Comparison of ENCODE assay signal across 8 mouse cellular contexts in genomic region chr2:167688126-167688497, GRCm38 (mm10). TPM values are rescaled to one million over a fixed set of nuclear protein-coding genes. Genes with fewer than 3 reads are reported as not detected.
A peak's percentile ranks its signal among the peaks of the same experiment; 100 is the strongest.
DNase-seq lines count a peak whose midpoint lies in the region; ATAC-seq and TF ChIP-seq lines count a peak whose summit lies in the region.

No protein-coding gene starts in this region.

- TF ChIP-seq RAD21 in CH12.LX (IDR thresholded peaks at IDR 0.05; ENCODE audit: low read depth, low read length): no peak

- H3K4me1 ChIP-seq in heart, embryonic 14.5 days (ENCODE audit: control insufficient read depth in 2 of 2, insufficient read depth in 2 of 2, low read length in 2 of 2): peaks cover 6 to 9% of the 10 kb centered on the region in 2 experiments; a peak in 3 of 4 replicates
- H3K4me1 ChIP-seq in CH12.LX (ENCODE audit: control insufficient read depth in 1 of 2, insufficient read depth in 2 of 2): peaks cover 0 to 19% of the 10 kb centered on the region in 2 experiments; a peak in 3 of 4 replicates
- H3K4me1 ChIP-seq in cortical plate, adult 2 months (ENCODE audit: control insufficient read depth, insufficient read depth, low read length): peaks cover 6% of the 10 kb centered on the region
- H3K4me1 ChIP-seq in intestine, embryonic 16.5 days (ENCODE audit: control insufficient read depth, insufficient read depth, low read length): peaks cover 28% of the 10 kb centered on the region

- H3K9ac ChIP-seq in heart, embryonic 14.5 days (ENCODE audit: low read length): peak overlapping the region; percentile 84; the same call in 1 of the 2 replicates
- H3K9ac ChIP-seq in CH12.LX (ENCODE audit: insufficient read depth, low read depth): 0 out of 2 replicates have a peak overlapping the region, but pooled peaks have one; percentile 72
- peak overlapping the region; percentile 92 for H3K9ac ChIP-seq in intestine, embryonic 16.5 days (ENCODE audit: low read depth, low read length)

- TF ChIP-seq POLR2A in CH12.LX (IDR thresholded peaks at IDR 0.05; ENCODE audit: low read depth, low read length): no peak
- TF ChIP-seq POLR2A in cortical plate, adult 2 months (IDR thresholded peaks at IDR 0.05; ENCODE audit: extremely low read depth, insufficient read depth, low read length): no peak

- 0 out of 2 replicates have a peak, but pooled peaks have one; percentile 18 for ATAC-seq in heart, embryonic 14.5 days (ENCODE audit: insufficient number of reproducible peaks, insufficient read depth, low FRiP score, low read depth)
- peak; percentile 57 for ATAC-seq in intestine, embryonic 16.5 days
- ATAC-seq in monocyte, adult 5-6 weeks (replicated peaks; ENCODE audit: insufficient number of reproducible peaks, low FRiP score, low TSS enrichment, poor library complexity, severe bottlenecking): peak; percentile 9; the same call in 1 of the 2 replicates

- dilution Hi-C loops in CH12.LX (cut with MboI; ENCODE audit: extremely low pct_ligation_motif_present, extremely low pct_unique_long_range_greater_than_20kb, low sequenced_read_pairs): loop anchor here (25.0 kb wide), 1 partner anchor 199 kb away; no protein-coding TSS in a partner anchor

- TF ChIP-seq CTCF in CH12.LX (conservative IDR thresholded peaks at IDR 0.05 in 1 of 2, IDR thresholded peaks at IDR 0.05 in 1 of 2; ENCODE audit: low read depth in 2 of 2, low read length in 2 of 2): no peak
- no peak for TF ChIP-seq CTCF in cortical plate, adult 2 months (IDR thresholded peaks at IDR 0.05; ENCODE audit: extremely low read depth, insufficient read depth, low read length)

- no peaks in the 10 kb centered on the region; the same call in 1 of the 2 replicates for H3K79me2 ChIP-seq in CH12.LX (replicated peaks; ENCODE audit: control insufficient read depth, extremely low read depth, insufficient read depth, poor library complexity, severe bottlenecking)

- peak overlapping the region; percentile 98 for H3K4me2 ChIP-seq in heart, embryonic 14.5 days (ENCODE audit: low read length)
- H3K4me2 ChIP-seq in CH12.LX (ENCODE audit: insufficient read depth, low read depth, poor library complexity, severe bottlenecking): peak overlapping the region; percentile 47; the same call in 1 of the 2 replicates
- H3K4me2 ChIP-seq in intestine, embryonic 16.5 days (ENCODE audit: low read depth, low read length): peak overlapping the region; percentile 87

- 31% methylated on average over 11 of the region's 12 CpGs for WGBS in heart, embryonic 14.5 days
- WGBS in intestine, embryonic 16.5 days: 20% methylated on average over 12 of the region's 12 CpGs

- no peak for TF ChIP-seq EP300 in CH12.LX (IDR thresholded peaks at IDR 0.05; ENCODE audit: low read length)

- H3K36me3 ChIP-seq in heart, embryonic 14.5 days (ENCODE audit: control insufficient read depth, insufficient read depth, low read length): no peaks in the 10 kb centered on the region
- no peaks in the 10 kb centered on the region for H3K36me3 ChIP-seq in CH12.LX (replicated peaks in 1 of 2; ENCODE audit: control insufficient read depth in 1 of 2, insufficient read depth in 1 of 2, low read length in 1 of 2)
- H3K36me3 ChIP-seq in intestine, embryonic 16.5 days (ENCODE audit: control insufficient read depth, insufficient read depth, low read length): peaks cover 4% of the 10 kb centered on the region; the same call in 1 of the 2 replicates

- in situ Hi-C loops in CH12.LX (cut with MboI; ENCODE audit: low pct_ligation_motif_present, low pct_unique_long_range_greater_than_20kb, low sequenced_read_pairs): loop anchor here (5.0 kb wide), 1 partner anchor 209 kb away; no protein-coding TSS in a partner anchor

- no peak overlapping the region for H3K27ac ChIP-seq in heart, embryonic 14.5 days (replicated peaks in 1 of 2; ENCODE audit: control insufficient read depth in 1 of 2, insufficient read depth in 1 of 2, low read depth in 2 of 2, low read length in 2 of 2)
- H3K27ac ChIP-seq in CH12.LX (ENCODE audit: insufficient read depth, low read depth): no peak overlapping the region
- no peak overlapping the region for H3K27ac ChIP-seq in cortical plate, adult 2 months (ENCODE audit: insufficient read depth, low read length)
- H3K27ac ChIP-seq in intestine, embryonic 16.5 days (ENCODE audit: low read length): peak overlapping the region; percentile 95

- H3K27me3 ChIP-seq in heart, embryonic 14.5 days (ENCODE audit: control insufficient read depth, insufficient read depth, low read length): 0 out of 2 replicates have a peak, but pooled peaks cover 9% of the 10 kb centered on the region
- peaks cover 82% of the 10 kb centered on the region for H3K27me3 ChIP-seq in CH12.LX (replicated peaks)
- H3K27me3 ChIP-seq in intestine, embryonic 16.5 days (replicated peaks; ENCODE audit: control insufficient read depth, insufficient read depth, low read length): no peaks in the 10 kb centered on the region

- no peaks in the 10 kb centered on the region for H3K9me3 ChIP-seq in heart, embryonic 14.5 days (ENCODE audit: control insufficient read depth, low read length)
- H3K9me3 ChIP-seq in CH12.LX (replicated peaks; ENCODE audit: low read length): peaks cover 8% of the 10 kb centered on the region
- no peaks in the 10 kb centered on the region for H3K9me3 ChIP-seq in intestine, embryonic 16.5 days (ENCODE audit: control insufficient read depth, low read length)

- no peak for DNase-seq in heart, adult 18-20 months
- no peak for DNase-seq in CH12.LX (ENCODE audit: extremely low read depth)
- DNase-seq in spleen, adult 18-20 months: no peak
- no peak for DNase-seq in gastrocnemius, postnatal 10 days

- H3K4me3 ChIP-seq in heart, embryonic 14.5 days (ENCODE audit: control insufficient read depth in 1 of 2, insufficient read depth in 1 of 2, low read depth in 1 of 2, low read length in 2 of 2): peak overlapping the region; percentile 63 to 74
- H3K4me3 ChIP-seq in CH12.LX (replicated peaks in 1 of 3; ENCODE audit: low read depth in 2 of 3, low read length in 2 of 3, poor library complexity in 1 of 3): peak overlapping the region in 1 of 3 experiments; percentile 88
- peak overlapping the region; percentile 92 for H3K4me3 ChIP-seq in cortical plate, adult 2 months (ENCODE audit: insufficient read depth, low read length)
- H3K4me3 ChIP-seq in intestine, embryonic 16.5 days (ENCODE audit: low read length): peak overlapping the region; percentile 85

TF ChIP-seq in CH12.LX, 34 proteins besides CTCF, POLR2A, EP300 and RAD21:
- TF ChIP-seq SIN3A (IDR thresholded peaks at IDR 0.05; ENCODE audit: low read length) (no peak), MAFK (IDR thresholded peaks at IDR 0.05; ENCODE audit: insufficient replicate concordance, low read length) (no peak), USF2 (conservative IDR thresholded peaks at IDR 0.05; ENCODE audit: low read depth, low read length) (no peak), CHD1 (IDR thresholded peaks at IDR 0.05; ENCODE audit: low read depth, low read length) (no peak), BHLHE40 (IDR thresholded peaks at IDR 0.05; ENCODE audit: low read depth, low read length) (no peak), CHD2 (IDR thresholded peaks at IDR 0.05; ENCODE audit: low read length) (no peak), ZC3H11A (IDR thresholded peaks at IDR 0.05; ENCODE audit: low read depth, low read length) (no peak), ELF1 (IDR thresholded peaks at IDR 0.05; ENCODE audit: low read depth, low read length) (no peak)

RNA-seq across cellular contexts. Expression of gene Cebpb, which starts 0.6 kb away (rescaled TPM):
- 14.2 and 17.0 TPM in 2 replicates for polyA plus RNA-seq in heart, embryonic 14.5 days (2014; fragmentation: Nextera tagmentation; extraction: Ambion mirVana)
- 100 to 1,000 TPM; 127 to 160 TPM for total RNA-seq in heart, adult 18-20 months (2021)
- total RNA-seq in CH12.LX (2012; rRNA removed): 2.3 and 6.2 TPM in 2 replicates
- 0.19 TPM in 1 of 2 replicates, not detected in the other for total RNA-seq in CH12.LX (2014; rRNA removed)
- 0.24 TPM in 1 of 2 replicates, not detected in the other for polyA plus RNA-seq in CH12.LX (2012; ENCODE audit: insufficient read length, low read depth)
- polyA plus RNA-seq in cortical plate, adult 2 months (2012; rRNA removed): 16.7 and 19.4 TPM in 2 replicates
- polyA plus RNA-seq in intestine, embryonic 16.5 days (2015; fragmentation: Nextera tagmentation; extraction: Ambion mirVana): 0.65 and 0.93 TPM in 2 replicates
- total RNA-seq in monocyte, adult 5-6 weeks (2017): 255 to 567 TPM (median 357 TPM) in 3 replicates
- total RNA-seq in gastrocnemius, postnatal 10 days (2021): 10 to 100 TPM; 28.0 to 64.3 TPM

RNA-seq across cellular contexts. Expression of gene Tmem189, which starts 1.5 kb away (rescaled TPM):
- polyA plus RNA-seq in heart, embryonic 14.5 days (2014; fragmentation: Nextera tagmentation; extraction: Ambion mirVana): 40.6 and 40.9 TPM in 2 replicates
- 10 to 100 TPM; 22.0 to 23.0 TPM for total RNA-seq in heart, adult 18-20 months (2021)
- total RNA-seq in CH12.LX (2012; rRNA removed): 30.9 and 31.0 TPM in 2 replicates
- total RNA-seq in CH12.LX (2014; rRNA removed): 25.1 and 27.9 TPM in 2 replicates
- 29.4 and 29.5 TPM in 2 replicates for polyA plus RNA-seq in CH12.LX (2012; ENCODE audit: insufficient read length, low read depth)
- polyA plus RNA-seq in cortical plate, adult 2 months (2012; rRNA removed): 88.8 and 89.0 TPM in 2 replicates
- polyA plus RNA-seq in intestine, embryonic 16.5 days (2015; fragmentation: Nextera tagmentation; extraction: Ambion mirVana): 28.6 and 33.7 TPM in 2 replicates
- total RNA-seq in monocyte, adult 5-6 weeks (2017): 55.2 to 64.6 TPM (median 57.9 TPM) in 3 replicates
- 10 to 100 TPM; 20.4 to 22.6 TPM for total RNA-seq in gastrocnemius, postnatal 10 days (2021)

RNA-seq across cellular contexts. Expression of gene Gm20431, which starts 26.8 kb away (rescaled TPM):
- polyA plus RNA-seq in heart, embryonic 14.5 days (2014; fragmentation: Nextera tagmentation; extraction: Ambion mirVana): 0.19 and 5.2 TPM in 2 replicates
- total RNA-seq in heart, adult 18-20 months (2021): 10 to 100 TPM in 1 of 2 experiments, 1 to 10 TPM in 1; 9.3 to 17.0 TPM
- total RNA-seq in CH12.LX (2012; rRNA removed): 10.3 and 15.0 TPM in 2 replicates
- total RNA-seq in CH12.LX (2014; rRNA removed): not detected in 2 replicates
- 2.4 TPM in 1 of 2 replicates, not detected in the other for polyA plus RNA-seq in CH12.LX (2012; ENCODE audit: insufficient read length, low read depth)
- 0.93 TPM in 1 of 2 replicates, not detected in the other for polyA plus RNA-seq in cortical plate, adult 2 months (2012; rRNA removed)
- 2.0 and 3.2 TPM in 2 replicates for polyA plus RNA-seq in intestine, embryonic 16.5 days (2015; fragmentation: Nextera tagmentation; extraction: Ambion mirVana)
- total RNA-seq in monocyte, adult 5-6 weeks (2017): not detected in 3 replicates
- 10 to 100 TPM; 10.6 to 15.8 TPM for total RNA-seq in gastrocnemius, postnatal 10 days (2021)

RNA-seq across cellular contexts. Expression of gene Ube2v1, which starts 56.2 kb away (rescaled TPM):
- 166 and 175 TPM in 2 replicates for polyA plus RNA-seq in heart, embryonic 14.5 days (2014; fragmentation: Nextera tagmentation; extraction: Ambion mirVana)
- total RNA-seq in heart, adult 18-20 months (2021): 100 to 1,000 TPM; 119 to 126 TPM
- 126 TPM in 2 replicates for total RNA-seq in CH12.LX (2012; rRNA removed)
- total RNA-seq in CH12.LX (2014; rRNA removed): 84.0 and 92.8 TPM in 2 replicates
- polyA plus RNA-seq in CH12.LX (2012; ENCODE audit: insufficient read length, low read depth): 157 and 184 TPM in 2 replicates
- 251 and 267 TPM in 2 replicates for polyA plus RNA-seq in cortical plate, adult 2 months (2012; rRNA removed)
- polyA plus RNA-seq in intestine, embryonic 16.5 days (2015; fragmentation: Nextera tagmentation; extraction: Ambion mirVana): 273 and 293 TPM in 2 replicates
- 43.7 to 97.6 TPM (median 59.7 TPM) in 3 replicates for total RNA-seq in monocyte, adult 5-6 weeks (2017)
- 100 to 1,000 TPM; 179 to 199 TPM for total RNA-seq in gastrocnemius, postnatal 10 days (2021)

Comparison
In these comparisons a context has a peak if more than half of its experiments do, and no peak if none do; other contexts are left out.
1. H3K4me2 ChIP-seq: peak in every context shown above with its lines; median percentile 98 in heart, embryonic 14.5 days; 87 in intestine, embryonic 16.5 days; 47 in CH12.LX.
2. RNA of gene Cebpb, which starts 0.6 kb away (total RNA-seq): 255 to 567 TPM in monocyte, adult 5-6 weeks, 127 to 160 TPM in heart, adult 18-20 months and 28.0 to 64.3 TPM in gastrocnemius, postnatal 10 days; 0.19 to 6.2 TPM in CH12.LX; every median in the first group is over 4 times any median in the second.
3. Peak in every context shown above with its lines, with median percentiles within 50 percentile points of each other: ATAC-seq and H3K9ac ChIP-seq.